Mouse (Mus musculus): Measurements from ENCODE around the gene Trim69.
A peak's percentile ranks its signal among the peaks of the same experiment; 100 is the strongest.

Trim69 gene

DNA sequence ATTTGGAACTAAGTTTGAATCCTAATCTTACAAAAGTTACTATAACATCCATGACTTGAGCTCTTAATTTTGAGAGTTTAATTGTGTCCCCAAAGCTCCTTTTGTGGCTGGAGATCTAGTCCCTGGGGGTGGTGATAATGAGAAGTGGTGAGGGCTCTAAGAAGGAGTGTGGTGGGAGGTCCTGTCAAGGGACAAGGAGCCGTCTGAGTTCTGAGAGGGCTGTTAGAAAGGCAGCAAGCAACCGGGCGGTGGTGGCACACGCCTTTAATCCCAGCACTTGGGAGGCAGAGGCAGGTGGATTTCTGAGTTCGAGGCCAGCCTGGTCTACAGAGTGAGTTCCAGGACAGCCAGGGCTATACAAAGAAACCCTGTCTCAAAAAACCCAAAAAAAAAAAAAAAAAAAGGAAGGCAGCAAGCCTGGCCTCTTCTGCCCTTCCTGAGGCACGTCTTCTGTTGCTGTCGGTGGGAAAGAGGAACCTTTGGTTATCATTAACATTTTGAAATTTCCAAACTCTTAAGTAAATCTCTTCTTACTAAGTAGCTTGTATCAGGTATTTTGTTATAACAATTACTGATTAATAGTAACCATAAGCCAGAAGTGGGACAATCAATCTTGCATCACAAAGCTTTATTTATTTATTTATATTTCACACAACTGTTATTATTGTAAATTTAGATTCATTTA lies 6.7 kb upstream of the Trim69 start:
- DNase-seq: no peak

DNA sequence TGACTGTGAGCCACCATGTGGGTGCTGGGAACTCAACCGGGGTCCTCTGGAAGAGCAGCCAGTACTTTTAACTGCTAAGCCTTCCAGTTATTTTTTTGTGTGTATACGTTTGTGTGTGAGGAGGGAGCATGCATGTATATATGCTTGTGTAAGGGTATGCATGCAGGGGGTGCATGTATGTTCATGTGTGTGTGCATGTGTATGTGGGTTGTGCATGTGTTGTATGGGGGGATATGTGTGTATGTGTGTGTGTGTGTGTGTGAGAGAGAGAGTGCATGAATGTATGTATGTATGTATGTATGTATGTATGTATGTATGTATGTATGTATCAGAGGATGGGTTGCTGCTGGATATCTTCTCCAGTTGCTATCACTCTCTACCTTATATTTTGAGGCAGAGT lies 6.0 kb upstream of the Trim69 start:
- no peak for DNase-seq

DNA sequence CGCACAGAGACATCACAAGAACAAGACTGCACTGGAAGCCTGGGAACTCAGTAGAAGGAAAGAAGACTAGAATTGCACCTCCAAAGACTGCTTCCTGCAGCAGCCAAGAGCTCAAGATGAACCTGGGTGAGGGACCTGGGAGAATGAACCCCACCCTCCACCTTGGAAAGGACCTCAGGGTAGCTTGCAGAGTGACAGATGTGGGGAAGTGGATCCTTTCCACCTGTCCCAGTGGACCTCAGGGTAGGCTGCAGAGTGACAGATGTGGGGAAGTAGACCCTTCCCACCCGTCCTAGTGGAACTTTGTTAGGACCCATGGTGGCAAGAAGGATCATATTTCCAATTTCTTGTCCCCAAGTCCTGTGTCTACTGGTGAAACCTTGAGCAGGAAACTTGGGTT lies 5.2 kb upstream of the Trim69 start:
- DNase-seq: no peak

DNA sequence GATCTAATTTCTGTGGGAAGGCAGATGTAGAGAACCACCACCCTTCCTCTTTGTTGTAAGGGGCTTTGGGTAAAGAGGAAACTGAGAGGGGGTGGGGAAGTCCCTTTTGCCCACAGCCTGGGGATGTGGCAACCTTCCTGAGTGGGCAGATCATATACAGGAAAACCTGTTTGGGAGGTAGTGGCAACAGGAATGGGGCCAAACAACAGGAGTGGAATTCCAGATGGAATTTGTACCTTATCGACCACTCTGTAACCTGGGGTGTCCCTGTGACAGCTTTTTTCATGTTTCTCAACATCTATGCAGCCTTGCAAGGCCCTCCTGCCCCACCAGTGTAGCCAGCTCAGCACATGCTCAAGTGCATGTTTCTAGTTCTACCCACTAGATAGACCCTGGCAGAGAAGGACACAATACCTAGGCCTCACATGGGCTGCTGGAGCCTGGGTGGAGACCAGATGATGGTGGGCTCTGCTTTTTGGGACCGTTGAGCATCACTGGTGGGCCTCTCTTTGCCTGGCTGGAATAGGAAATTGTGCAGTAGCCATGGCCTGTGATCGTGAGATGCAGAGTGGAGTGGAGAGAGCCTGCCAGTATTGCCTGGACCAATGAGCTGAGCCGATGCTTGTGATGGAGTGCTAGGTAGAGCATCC lies 4.3 kb upstream of the Trim69 start:
- DNase-seq: no peak

DNA sequence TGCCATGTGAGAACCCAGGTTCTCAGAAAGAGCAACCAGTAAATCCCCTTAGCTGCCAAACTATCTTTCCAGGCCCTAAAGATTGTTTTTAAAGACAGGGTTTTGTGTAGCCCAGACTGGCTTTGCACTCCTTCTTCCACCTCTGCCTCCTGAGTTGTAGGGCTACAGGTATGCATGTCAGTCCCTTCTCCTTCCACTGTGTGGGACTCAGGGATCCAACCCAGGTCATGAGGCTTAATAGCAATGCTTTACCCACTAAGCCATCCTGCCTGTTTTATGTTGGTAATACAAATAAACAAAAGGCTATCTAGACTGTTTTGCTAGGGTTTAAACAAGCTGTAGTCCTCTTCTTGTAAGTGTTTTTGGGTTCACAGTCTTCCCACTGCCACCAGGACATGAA lies 2.9 kb upstream of the Trim69 start:
- DNase-seq: no peak

DNA sequence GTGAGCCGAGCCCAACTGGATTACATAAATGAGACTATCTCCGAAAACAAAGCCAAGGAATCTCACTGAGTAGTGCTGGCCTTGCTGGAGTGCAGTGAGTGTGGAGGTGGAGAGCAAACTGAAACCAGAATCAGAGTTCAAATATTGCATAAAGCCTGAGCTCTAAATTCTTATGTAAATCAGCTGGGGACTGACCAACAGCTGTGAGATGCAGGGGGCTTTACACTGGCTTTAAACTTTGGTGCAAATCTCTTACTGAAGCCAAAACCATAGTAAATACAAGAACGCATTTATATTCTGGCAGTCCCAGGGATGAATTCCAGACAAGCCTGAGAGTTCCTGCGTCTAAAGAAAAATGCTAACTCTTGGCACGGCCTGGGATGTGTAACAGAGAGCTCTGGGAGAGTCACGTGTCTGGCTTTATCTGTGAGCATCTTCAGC lies 2.1 kb upstream of the Trim69 start:
- no peak for DNase-seq

DNA sequence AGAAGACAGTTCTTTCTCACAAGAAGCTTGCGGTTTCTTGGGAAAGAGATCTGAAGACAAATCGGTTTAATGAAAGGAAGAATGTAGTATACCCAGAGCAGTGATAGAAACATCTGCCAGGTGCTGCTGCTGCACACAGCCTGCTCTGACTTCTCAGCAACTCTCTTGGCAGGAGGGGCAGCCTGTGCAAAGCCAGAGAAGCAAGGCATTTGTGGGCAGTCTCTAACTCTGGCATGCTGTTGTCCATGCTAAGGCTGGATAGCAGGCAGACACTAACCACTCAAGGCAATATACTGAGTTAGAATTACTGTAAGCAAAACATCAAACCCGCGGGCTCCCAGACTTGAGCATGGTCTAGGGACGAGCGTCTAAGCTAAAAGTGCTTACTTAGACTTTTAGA lies 833 bp upstream of the Trim69 start:
- no peak for DNase-seq

DNA sequence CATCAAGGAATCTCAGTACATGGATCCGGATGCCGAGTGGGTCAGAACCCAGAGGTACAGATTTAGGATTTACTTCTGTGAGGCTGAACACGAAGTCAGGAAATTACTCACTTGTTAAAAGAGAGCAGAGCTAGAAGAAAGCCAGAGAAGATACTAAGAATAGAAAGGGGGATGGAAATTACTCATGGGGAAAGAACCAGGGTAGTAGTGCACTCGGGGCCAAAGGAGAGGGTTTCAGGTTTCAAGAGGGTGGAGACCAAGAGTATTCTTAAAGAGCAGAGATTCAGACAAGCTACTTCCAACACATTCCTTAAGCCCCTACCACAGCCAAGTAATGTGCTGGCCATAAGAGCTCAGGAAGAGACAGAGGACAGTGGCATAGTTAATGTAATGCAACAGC lies 1.0 kb downstream of the Trim69 start:
- DNase-seq: no peak

DNA sequence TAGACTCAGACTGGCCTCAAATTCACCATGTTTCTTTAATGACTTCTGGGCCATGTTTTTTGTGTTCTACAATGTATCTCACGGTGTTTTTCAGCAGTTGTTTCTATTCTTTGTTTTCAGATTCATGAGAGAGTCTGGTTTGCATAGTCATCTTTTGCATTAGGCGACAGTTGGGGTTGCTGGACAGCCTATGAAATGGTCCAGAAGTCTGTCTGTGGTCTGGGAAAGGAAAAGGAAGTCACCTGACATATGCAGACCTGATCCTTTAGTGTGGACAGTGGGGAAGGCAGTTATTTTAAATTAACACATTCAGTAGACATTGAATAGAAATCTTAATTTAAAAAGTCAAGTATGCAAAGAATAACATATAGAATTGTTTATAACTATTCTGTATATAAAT lies 2.0 kb downstream of the Trim69 start:
- DNase-seq: no peak

DNA sequence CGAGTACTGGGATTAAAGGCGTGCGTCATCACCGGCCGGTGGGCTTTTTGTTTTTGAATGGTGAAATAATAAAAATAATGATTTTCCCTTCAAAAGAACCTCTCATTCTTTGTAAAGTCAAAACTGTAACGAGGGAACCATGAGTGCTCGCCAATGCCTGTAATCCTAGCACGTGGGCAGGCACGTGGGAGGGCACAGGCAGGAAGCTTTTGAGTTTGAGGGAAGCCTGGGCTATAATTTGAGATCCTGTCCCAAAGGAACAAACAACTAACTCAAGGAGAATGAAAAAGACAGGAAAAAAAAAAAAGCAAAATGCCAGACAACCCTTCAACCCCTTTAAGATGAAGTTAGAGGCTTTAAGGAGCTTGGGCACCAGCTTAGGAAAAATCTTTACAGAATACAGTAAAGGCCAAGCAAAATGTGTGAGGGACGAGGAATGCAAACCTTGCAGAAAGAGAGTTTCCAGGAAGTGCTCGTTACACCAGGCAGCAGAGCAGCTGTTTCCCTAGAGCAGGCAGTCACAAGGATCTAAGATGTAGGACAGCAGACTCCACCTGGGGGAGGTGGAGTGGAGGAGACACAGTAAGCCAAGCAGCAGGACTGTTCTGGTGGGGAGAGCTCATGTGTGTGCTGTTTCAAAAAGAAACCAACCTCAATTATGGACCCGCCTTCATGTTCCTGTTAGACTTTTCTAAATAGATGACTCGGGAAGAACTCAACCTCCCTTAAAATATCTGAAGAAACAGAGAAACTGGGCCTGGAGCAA lies 3.1 kb downstream of the Trim69 start:
- DNase-seq: no peak

DNA sequence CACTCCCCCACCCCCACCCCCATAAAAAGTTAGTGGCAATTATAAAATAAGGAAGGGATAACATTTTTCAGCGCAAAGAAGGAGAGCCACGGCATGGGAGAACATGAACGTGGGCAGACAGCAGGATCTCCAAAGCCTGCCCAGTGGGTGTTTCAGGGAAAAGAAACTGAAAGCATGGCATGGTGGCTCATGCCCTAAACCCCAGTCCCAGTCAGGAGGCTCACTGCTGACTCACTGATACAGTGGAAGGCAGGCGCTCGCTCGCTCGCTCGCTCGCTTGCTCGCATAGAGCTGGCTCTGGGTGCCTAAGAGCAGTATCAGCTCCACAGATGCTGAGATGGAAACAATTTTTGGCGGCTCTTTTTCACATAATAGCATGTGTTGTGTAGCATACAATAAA lies 3.8 kb downstream of the Trim69 start:
- no peak for DNase-seq

DNA sequence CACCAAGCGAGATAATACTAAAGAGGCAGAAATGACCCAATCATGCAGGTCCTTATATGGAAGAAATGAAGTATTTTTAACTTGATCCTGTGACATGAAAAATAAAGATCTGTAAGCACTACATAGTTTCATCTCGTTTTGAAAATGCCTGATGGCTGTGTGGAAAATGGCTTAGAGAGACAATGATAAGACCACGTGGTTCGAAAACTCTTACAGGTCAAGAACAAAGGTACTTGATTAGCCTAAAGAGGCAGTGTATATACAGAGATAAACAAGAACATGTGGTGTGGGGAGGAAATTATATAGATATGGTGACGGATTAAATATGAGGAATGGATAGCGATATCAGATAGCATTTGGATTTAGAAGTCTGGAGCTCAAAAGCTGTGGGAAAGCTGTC lies 10.8 kb downstream of the Trim69 start:
- no peak for DNase-seq

DNA sequence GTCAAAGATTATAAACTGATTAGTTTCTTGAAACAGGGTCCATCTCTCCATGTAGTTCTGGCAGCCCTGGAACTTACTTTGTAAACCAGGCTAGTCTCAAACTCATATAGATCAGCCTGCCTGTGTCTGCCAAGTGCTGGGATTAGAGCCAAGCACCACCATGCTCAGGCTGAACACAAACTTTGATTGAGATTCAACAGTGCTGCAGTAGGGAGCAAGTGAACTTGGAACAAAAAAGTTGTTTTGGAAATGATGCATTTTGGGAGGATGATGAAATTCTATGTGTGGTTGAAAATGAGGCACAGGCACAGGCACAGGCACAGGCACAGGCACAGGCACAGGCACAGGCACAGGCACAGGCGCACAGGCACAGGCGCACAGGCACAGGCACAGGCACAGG lies 11.7 kb downstream of the Trim69 start:
- DNase-seq: no peak

DNA sequence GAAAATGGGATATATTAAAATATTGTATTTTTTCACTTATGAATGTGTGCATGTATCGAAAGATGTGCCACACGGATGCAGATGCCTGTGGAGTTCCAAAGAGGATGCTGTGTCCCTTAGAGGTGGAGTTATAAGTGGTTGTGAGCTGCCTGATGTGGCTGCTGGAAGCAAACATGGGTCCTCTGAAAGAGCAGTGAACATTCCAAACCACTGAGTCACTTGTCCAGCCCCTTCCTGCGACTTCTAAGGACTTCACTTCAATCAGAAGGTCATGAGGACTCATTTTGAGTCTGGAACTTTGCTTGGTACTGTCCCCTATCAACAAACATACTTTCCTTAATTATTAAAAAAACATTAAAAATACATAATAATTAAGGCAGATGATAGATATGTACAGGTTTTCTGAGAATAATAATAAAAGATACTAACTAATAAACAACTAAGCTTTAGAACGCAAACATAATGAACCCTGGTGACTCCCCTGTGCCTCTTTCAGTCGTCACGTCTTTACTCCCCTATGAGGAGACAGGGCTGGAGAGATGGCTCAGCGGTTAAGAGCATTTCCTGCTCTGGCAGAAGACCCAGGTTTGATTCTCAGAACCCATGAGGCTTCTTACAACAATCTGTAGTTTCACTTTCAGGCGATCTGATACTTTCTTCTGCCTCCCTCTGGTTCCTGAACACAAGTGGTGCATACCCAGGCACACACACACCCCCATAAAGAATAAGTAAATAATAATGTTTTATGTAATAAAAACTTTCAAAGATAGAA lies 19.7 kb downstream of the Trim69 start:
- DNase-seq: no peak

DNA sequence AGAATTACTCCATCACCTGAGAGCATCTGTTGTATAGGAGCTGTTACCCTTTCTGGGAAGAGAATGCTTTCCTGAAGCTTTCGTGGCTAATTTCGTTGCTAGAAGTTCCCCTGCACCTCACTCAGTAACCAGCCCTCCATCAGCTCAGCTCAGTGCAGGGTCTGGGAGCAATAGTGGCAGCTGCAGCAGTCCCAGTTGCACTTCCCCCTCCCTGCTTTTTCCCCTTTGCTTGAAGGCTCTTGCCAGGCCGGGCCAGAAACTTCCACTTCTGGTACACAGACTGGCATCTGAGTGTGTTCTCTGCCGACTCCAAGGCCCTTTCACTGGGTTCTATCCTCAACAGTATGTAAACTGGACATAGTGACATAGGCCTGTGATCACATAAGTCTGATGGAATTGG lies 24.6 kb downstream of the Trim69 start:
- no peak for DNase-seq

DNA sequence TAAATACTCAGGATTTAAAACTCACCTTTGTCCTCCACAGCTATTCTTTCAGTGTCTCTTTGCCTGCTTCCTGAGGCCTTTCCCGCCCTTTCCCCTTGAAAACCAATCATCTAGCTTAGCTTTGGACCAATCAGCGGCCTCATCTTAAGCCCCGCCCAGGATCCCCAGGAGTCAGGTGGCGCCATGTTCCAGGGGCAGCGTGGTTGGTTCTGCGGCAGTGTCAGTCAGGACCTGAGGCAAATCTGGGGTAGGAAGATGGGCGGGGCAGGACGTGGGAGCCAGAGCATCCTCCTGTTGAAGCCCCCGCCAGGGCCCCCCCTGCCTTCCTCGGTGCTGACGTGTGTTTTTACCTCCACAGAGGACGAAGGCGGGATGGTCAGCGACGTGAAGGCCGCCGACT lies 25.6 kb downstream of the Trim69 start, which contains the start of the genes Patl2 and Terb2:
Patl2 (minus strand) TSS at position 84 of the 400 bp plus-strand sequence.
Terb2 (plus strand) TSS at position 167 of the 400 bp plus-strand sequence.
- no peak for DNase-seq

DNA sequence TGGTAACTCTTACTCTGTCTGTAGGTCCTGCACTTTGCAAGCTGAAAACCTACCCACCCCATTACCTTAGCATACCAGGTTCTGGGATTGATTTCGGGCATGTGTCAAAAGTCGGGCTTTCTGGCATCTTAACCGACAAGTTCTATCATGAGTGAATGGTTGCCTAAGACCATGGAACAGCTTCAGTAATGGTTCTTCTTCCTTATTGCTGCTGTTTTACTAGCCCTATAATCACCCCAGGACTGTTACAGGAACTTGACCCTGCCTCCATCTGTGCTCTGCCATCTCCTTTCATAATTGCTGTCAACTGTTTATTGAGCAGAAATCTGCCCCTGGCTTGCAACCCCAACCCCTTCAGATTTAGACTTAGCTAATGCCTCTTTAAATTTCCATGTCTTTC lies 26.3 kb downstream of the Trim69 start:
- DNase-seq: no peak

DNA sequence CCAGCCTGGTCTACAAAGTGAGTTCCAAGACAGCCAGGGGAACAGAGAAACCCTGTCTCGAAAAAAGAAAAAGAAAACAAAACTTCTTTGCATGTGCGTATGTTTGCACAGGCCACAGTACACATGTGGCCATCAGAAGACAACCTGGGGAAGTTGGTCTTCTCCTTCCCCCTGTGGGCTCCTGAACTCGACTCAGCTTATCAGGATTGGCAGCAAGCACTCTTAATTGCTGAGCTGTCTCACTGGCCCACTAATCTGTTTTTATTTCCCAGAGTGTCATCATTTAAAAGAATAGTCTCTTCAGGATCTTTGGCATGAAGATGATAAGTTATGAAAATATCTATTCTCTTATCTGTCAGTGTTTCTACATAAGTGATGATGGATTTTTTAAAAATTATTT lies 31.3 kb downstream of the Trim69 start:
- DNase-seq: no peak

DNA sequence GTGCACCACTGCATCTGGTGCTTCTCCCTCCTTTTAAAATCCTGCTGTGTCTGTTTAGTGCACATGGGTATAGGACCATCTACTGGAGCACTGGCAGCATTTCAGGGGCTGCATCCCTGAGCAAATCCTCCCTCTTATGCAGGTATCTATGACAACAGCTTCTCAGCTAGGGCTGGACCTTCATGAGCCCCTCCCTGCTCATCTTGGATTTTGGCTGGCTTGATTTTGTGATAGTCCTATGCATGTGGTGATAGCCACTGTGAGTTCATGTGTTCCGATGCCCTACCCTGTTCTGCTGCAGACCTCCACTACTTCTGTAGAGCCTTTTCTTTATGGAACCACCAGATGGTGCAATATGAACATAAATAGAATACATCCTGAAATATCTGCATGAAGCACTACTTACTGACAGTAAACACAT lies 34.0 kb downstream of the Trim69 start:
- DNase-seq: peak; percentile 68

DNA sequence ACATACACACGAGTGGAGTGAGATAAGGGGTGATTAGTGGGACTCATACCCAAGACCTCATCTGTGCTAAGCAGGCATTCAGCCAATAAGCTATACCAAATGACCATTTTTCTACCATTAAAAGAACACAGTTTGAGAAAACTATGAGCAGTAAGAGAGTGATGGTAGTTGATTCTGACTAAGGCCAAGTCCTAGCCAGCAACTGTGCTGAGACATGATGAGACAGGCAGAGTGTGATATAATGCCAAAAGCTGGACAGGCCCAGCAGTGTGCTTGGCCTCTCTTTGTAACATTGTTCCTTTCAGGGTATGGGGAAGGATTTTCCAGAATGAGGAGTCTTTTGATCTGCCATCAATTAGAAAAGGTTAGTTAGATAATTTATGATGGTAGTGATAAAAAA lies 41.0 kb downstream of the Trim69 start:
- DNase-seq: no peak

DNA sequence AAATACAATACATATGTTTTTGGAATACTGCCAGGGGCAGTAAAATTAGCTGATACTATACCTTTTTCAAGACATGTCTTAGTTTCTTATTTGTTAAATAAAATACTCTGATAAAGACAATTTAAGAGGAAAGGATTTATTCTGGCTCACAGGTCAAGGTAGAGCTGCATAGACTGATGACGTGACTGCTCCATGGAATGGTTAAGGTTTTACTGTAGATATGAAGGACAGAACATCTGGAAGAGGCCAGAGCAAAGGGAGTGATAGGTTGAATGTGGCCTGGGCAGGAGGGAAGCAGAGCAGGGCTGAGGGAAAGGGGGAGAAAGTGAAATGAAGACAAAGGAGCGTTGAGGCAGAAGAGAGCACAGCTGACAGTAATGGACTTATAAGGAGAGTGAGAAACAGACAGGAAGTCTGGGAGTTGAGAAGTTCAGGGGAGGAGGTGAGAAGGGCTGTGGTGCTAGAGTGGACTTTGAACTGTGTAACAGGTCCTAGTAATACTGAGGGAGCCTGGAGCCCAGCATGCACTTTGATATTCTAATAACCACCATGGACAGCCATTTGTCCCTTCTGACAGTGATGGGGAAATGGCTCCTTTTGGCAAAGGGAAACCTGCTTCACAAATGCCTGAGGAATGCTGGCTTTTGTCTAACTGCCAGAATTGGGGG lies 46.1 kb downstream of the Trim69 start:
- no peak for DNase-seq

DNA sequence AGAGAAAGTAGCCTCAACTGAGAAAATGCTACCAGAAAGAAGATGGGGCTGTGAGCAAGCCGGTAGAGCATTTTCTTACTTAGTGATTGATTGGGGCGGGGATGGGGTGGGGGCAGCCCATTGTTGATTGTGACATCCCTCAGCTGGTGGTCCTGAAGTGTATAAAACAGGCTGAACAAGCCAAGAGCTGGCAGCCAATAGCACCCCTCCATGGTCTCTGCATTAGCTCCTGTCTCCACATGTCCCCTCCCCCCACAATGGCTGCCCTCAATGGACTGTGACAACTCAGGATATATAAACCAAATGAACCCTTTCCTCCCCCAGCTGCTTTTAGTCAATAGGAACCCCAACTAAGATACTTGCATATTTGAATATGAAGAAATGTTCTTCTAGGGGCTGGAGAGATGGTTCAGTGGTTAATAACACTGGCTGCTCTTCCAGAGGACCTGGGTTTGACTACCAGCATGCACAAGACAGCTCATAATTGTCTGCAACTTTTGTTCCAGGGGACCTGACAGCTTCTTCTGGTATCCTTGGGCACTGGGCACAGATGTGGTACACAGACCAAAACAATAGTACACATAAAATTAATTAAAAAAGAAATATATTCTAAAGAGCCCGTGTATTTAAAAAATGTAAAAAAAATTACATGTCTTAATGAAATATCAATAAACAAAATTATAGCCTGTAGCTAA lies 50.2 kb downstream of the Trim69 start:
- DNase-seq: no peak
